Mouse (Mus musculus) bone marrow macrophage, adult 2 months (primary cell): ENCODE measurements around the gene Cd177.

Experiments used
- CTCF ChIP-seq: IDR thresholded peaks from 2 replicates; pipeline ENCODE4 v1.5.1; 2012; ENCODE audit warnings: low read depth, mild to moderate bottlenecking, low read length, moderate library complexity
- POLR2A ChIP-seq: IDR thresholded peaks from 2 replicates; pipeline ENCODE4 v1.6.1; 2012; ENCODE audit warnings: mild to moderate bottlenecking, low read depth, low read length, borderline replicate concordance

DNA sequence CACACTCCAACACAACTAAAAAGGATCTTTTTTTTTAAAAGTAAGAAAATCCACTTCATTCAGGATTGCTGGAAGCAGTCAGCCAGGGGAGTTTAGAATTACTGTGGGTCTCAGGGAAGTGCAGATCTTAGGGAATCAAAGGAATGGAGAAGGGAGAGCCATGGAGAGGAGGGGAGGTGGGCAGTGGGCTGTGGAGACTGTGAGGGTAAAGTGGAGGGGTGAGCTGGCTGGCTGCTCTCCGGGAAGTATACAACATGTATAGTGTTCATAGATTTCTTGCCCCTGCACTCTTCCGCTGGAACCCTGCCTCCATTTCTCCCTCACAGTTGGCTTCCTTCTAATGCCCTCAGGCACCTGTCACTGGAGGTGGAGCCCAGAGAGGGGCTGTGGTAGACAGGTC is 8.5 kb downstream of the Cd177 start:
- no peak for TF ChIP-seq POLR2A
- TF ChIP-seq CTCF, result no peak
